Mouse (Mus musculus) liver, adult 2 months (tissue): ENCODE measurements around the gene Olfr470. TPM values are rescaled to one million over a fixed set of nuclear protein-coding genes. Genes with fewer than 3 reads are reported as not detected.

Experiments
- DNase-seq: peaks from one replicate; pipeline ENCODE4 v3.0.0-alpha.2; 2011; ENCODE audit warnings: low read depth, low spot score; ENCODE audit errors: extremely low read depth
- H3K27ac ChIP-seq: fragments of 200-500 bp; replicated peaks from 2 replicates; pipeline ENCODE4 v1.5.1; 2012; ENCODE audit warnings: low read depth, mild to moderate bottlenecking, control low read depth, inconsistent platforms, low read length; ENCODE audit not compliant: insufficient read depth
- H3K27me3 ChIP-seq: fragments of 200-500 bp; 2 replicates; pipeline ENCODE4 v1.6.1; 2012; ENCODE audit warnings: mild to moderate bottlenecking, moderate library complexity, low read length, inconsistent platforms; ENCODE audit not compliant: control insufficient read depth, insufficient read depth
- H3K36me3 ChIP-seq: fragments of 200-500 bp; 2 replicates; pipeline ENCODE4 v1.6.1; 2012; ENCODE audit warnings: low read length, inconsistent platforms; ENCODE audit not compliant: control insufficient read depth, insufficient read depth
- H3K4me1 ChIP-seq: fragments of 200-500 bp; 2 replicates; pipeline ENCODE4 v1.6.1; 2011; ENCODE audit warnings: low read length; ENCODE audit not compliant: control insufficient read depth, insufficient read depth
- H3K4me3 ChIP-seq: fragments of 200-500 bp; 2 replicates; pipeline ENCODE4 v1.5.1; 2011; ENCODE audit warnings: low read depth, mild to moderate bottlenecking, control low read depth, low read length, moderate library complexity; ENCODE audit not compliant: insufficient read depth
- H3K79me2 ChIP-seq: fragments of 200-500 bp; 2 replicates; pipeline ENCODE4 v1.6.1; 2012; ENCODE audit warnings: inconsistent platforms, mild to moderate bottlenecking, low read length, moderate library complexity; ENCODE audit not compliant: control insufficient read depth, insufficient read depth
- H3K9ac ChIP-seq: fragments of 200-500 bp; 2 replicates; pipeline ENCODE4 v1.6.1; 2012; ENCODE audit warnings: low read depth, mild to moderate bottlenecking, control low read depth, inconsistent platforms, low read length
- CTCF ChIP-seq: fragments of 200-500 bp; IDR thresholded peaks from 2 replicates; pipeline ENCODE4 v1.5.1; 2011; ENCODE audit warnings: low read depth, low read length, control low read depth
- POLR2A ChIP-seq: fragments of 200-500 bp; IDR thresholded peaks from 2 replicates; pipeline ENCODE4 v1.6.1; 2011; ENCODE audit warnings: low read length, control low read depth; ENCODE audit not compliant: insufficient read depth; ENCODE audit errors: extremely low read depth
- WGBS: fragments of 180-500 bp; shearing (Covaris S2); methylation state at CpG from one replicate; pipeline ENCODE4 v1.1.7; 2018; 5-methylcytosine and 5-hydroxymethylcytosine counted together
- polyA plus RNA-seq: library from polyadenylated mRNA; depleted of rRNA; stranded (reverse); fragments of >200 nt; gene quantifications from 2 replicates; pipeline ENCODE4 v1.2.3, GENCODE M21; 2012; rRNA removed
- total RNA-seq: library from RNA; depleted of rRNA; stranded (reverse); fragments of >200 nt; gene quantifications from 2 replicates; pipeline ENCODE4 v1.2.3, GENCODE M21; 2014; rRNA removed

Olfr470 gene
- total and polyA plus RNA-seq, 2 experiments, result not detected

GRCm38 (mm10) chr7:107802138-107802537 is 45.2 kb downstream of the Olfr470 start:
- no peak overlapping the region for H3K4me3 ChIP-seq
- TF ChIP-seq CTCF, result no peak
- no peak for TF ChIP-seq POLR2A

GRCm38 (mm10) chr7:107801108-107801507 is 46.2 kb downstream of the Olfr470 start, which contains the start of gene Ovch2:
Ovch2 (minus strand) TSS chr7:107801208.
- TF ChIP-seq CTCF (no peak), POLR2A (no peak)
- Histone ChIP-seq H3K4me1 (no peaks in the 10 kb centered on the region), H3K4me3 (no peak within 1 kb of the TSS), H3K36me3 (no peaks in the 10 kb centered on the region), H3K27ac (no peak within 1 kb of the TSS), H3K27me3 (peaks cover 3% of the 10 kb centered on the region; the same call in 1 of the 2 replicates), H3K9ac (no peak within 1 kb of the TSS), H3K79me2 (no peaks in the 10 kb centered on the region)
- 81% methylated on average over 2 of the region's 2 CpGs for WGBS
- no peak for DNase-seq

More at GRCm38 (mm10) chr7:107802138-107802537, 45.2 kb downstream of the Olfr470 start:
- Histone ChIP-seq H3K79me2 (no peaks in the 10 kb centered on the region), H3K9ac (no peak overlapping the region), H3K36me3 (no peaks in the 10 kb centered on the region), H3K4me1 (no peaks in the 10 kb centered on the region), H3K27me3 (peaks cover 3% of the 10 kb centered on the region; the same call in 1 of the 2 replicates), H3K27ac (no peak overlapping the region)
- 72% methylated on average over 3 of the region's 3 CpGs for WGBS
- DNase-seq, result no peak

- no peak for TF ChIP-seq CTCF
- DNase-seq, result no peak
- H3K4me1 ChIP-seq, result no peaks in the 10 kb centered on the region
- H3K27me3 ChIP-seq, result no peaks in the 10 kb centered on the region
- no peaks in the 10 kb centered on the region for H3K36me3 ChIP-seq
- no peak overlapping the region for H3K9ac ChIP-seq
- WGBS, result 88% methylated on average over 2 of the region's 2 CpGs
- H3K4me3 ChIP-seq, result no peak overlapping the region
- H3K27ac ChIP-seq, result no peak overlapping the region
- no peaks in the 10 kb centered on the region for H3K79me2 ChIP-seq
These were observed 50.8 kb downstream of the Olfr470 start for GRCm38 (mm10) chr7:107796500-107796899.

Other genes starting within 250 kb of the Olfr470 start
- not detected in 2 replicates for gene 5330417H12Rik, start 222.3 kb downstream of the Olfr470 start, total RNA-seq
- gene 5330417H12Rik, start 222.3 kb downstream of the Olfr470 start, polyA plus RNA-seq, result not detected in 2 replicates
- 0.07 TPM in 1 of 2 replicates, not detected in the other for gene Cyb5r2, start 89.5 kb downstream of the Olfr470 start, total RNA-seq
- gene Cyb5r2, start 89.5 kb downstream of the Olfr470 start, polyA plus RNA-seq, result 0.07 and 0.10 TPM in 2 replicates
- gene Ovch2, start 46.3 kb downstream of the Olfr470 start, total RNA-seq, result not detected in 2 replicates
- not detected in 2 replicates for gene Ovch2, start 46.3 kb downstream of the Olfr470 start, polyA plus RNA-seq
- not detected in 2 replicates for gene Olfr467, start 35.2 kb downstream of the Olfr470 start, total RNA-seq
- not detected in 2 replicates for gene Olfr467, start 35.2 kb downstream of the Olfr470 start, polyA plus RNA-seq
- not detected in 2 replicates for gene Olfr469, start 21.9 kb downstream of the Olfr470 start, total RNA-seq
- gene Olfr469, start 21.9 kb downstream of the Olfr470 start, polyA plus RNA-seq, result not detected in 2 replicates
- not detected in 2 replicates for gene Olfr472, start 50.4 kb upstream of the Olfr470 start, total RNA-seq
- gene Olfr472, start 50.4 kb upstream of the Olfr470 start, polyA plus RNA-seq, result not detected in 2 replicates
- gene Olfr473, start 83.0 kb upstream of the Olfr470 start, total RNA-seq, result not detected in 2 replicates
- not detected in 2 replicates for gene Olfr473, start 83.0 kb upstream of the Olfr470 start, polyA plus RNA-seq
- gene Olfr474, start 107.2 kb upstream of the Olfr470 start, total RNA-seq, result not detected in 2 replicates
- gene Olfr474, start 107.2 kb upstream of the Olfr470 start, polyA plus RNA-seq, result not detected in 2 replicates
- gene Olfr476, start 117.3 kb upstream of the Olfr470 start, total RNA-seq, result not detected in 2 replicates
- gene Olfr476, start 117.3 kb upstream of the Olfr470 start, polyA plus RNA-seq, result not detected in 2 replicates
- not detected in 2 replicates for gene Olfr477, start 139.2 kb upstream of the Olfr470 start, total RNA-seq
- not detected in 2 replicates for gene Olfr477, start 139.2 kb upstream of the Olfr470 start, polyA plus RNA-seq
- not detected in 2 replicates for gene Olfr478, start 186.5 kb upstream of the Olfr470 start, total RNA-seq
- gene Olfr478, start 186.5 kb upstream of the Olfr470 start, polyA plus RNA-seq, result not detected in 2 replicates
- not detected in 2 replicates for gene Olfr479, start 203.2 kb upstream of the Olfr470 start, total RNA-seq
- not detected in 2 replicates for gene Olfr479, start 203.2 kb upstream of the Olfr470 start, polyA plus RNA-seq
- gene Olfr480, start 219.9 kb upstream of the Olfr470 start, total RNA-seq, result not detected in 2 replicates
- not detected in 2 replicates for gene Olfr480, start 219.9 kb upstream of the Olfr470 start, polyA plus RNA-seq
- gene Olfr481, start 232.4 kb upstream of the Olfr470 start, total RNA-seq, result not detected in 2 replicates
- not detected in 2 replicates for gene Olfr481, start 232.4 kb upstream of the Olfr470 start, polyA plus RNA-seq